Mouse (Mus musculus): ENCODE results near the gene Ddhd1. TPM values are rescaled to one million over a fixed set of nuclear protein-coding genes. Genes with fewer than 3 reads are reported as not detected.

The Ddhd1 gene
- total RNA-seq (2021): 10 to 100 TPM; 67.0 to 69.6 TPM

DNA sequence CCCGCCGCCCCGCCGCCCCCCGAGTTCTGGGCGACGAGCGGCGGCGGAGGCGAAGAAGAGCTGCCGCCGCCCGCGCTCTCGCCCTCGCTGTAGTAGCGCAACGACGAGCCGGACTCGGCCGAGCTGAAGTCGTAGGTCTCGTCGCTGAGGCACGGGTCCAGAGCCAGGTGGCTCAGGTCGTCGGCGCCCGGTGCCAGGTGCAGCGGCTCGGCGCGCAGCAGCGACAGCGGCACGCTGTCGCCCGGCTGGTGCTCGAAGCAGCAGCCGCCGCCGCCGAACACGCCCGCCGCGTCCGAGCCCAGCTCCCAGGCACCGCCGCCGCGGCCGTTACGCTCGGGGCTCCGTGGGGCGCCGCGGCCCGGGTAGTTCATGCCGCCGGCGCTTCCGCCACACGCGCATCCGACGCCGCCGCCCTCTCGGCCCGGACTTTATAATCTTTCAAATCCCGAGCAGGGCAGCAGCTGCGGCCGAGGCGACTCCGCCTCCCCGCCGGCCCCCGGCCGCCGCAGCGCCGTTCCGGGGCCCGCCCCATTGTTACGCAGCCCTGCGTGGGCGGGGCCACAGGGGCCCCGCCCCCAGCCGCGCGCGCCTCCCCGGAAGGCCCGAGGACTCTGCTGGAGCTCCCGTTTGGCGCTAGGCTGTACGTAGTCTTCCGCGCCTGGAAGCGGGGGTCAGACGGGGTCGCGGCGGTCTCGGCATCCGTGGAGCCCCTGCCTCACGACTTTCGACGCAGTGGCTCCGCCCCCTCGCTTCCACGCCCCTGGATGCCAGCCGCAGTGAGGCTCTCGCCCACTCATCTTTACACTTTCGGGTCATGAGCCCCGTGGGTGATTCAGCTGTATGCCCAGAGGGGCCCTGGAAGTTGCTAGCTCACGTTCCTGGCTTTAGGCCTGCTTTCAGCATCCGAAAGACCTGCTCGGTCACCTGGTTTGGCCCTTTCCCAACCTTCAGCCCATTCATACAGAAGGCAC is at the start of gene Ddhd1:
Ddhd1 (minus strand) TSS at position 503 of the 971 bp plus-strand sequence.
- DNase-seq: peak; percentile 89
- intact Hi-C loops (cut with DNase I): no loop called here

DNA sequence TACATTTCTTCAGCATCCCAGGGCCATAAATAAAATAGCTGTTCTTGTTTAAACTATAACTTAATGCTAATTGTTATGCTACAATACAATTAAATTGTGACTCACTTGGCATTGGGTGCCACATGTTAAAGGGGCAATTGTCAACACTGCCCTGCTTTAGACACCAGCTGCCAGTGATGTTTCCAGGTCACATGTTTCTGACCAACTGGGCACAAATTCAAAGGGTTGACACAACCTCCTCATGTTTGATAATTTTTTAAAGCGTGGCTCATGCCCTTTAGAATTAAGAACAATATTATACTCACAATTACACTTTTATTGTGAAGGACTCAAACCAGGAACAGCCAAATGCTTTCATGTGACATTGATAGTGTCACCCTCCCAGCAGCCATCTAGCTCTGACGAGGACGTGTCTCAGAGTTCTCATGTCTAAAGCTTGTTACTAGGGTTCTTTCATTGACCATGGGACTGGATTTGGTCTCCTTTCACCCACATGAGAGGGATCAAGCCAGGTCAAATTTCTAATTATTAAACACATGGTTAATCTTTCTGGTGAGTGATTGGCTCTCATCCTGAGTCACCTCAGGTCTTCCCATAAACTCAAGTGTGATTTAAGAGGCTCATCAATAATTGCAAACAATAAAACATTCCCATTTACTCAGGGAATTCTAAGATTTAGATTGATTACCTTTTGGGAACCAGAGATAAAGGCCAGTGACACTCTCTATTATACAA is 49.4 kb upstream of the Ddhd1 start:
- no peak for DNase-seq
- intact Hi-C loops (cut with DNase I): no loop called here

DNA sequence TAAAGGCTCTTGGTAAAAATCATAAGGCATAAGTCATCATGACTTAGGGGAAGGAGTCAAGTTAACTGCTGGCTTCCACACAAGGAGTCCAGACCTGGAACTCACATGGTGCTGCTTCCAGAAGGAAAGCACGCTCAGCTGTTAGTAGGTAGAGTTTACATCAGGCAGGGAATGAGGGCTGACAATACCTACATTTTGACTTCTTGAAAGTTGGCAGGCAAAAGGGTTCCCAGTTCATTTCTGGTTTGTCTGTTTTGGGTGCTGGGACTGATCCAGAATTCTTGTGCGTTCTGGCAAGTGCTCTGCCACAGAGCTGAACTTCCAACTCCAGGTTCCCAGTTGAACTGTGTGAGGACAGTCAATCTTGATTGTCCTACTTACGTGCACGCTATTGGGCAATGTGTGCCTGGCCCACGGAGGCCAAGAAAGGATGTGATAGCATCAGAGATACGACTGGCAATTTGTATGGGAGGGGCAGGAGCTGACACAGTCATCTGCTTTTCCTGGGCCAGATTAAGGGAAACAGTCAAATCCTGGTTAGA is 42.2 kb upstream of the Ddhd1 start:
- intact Hi-C loops (cut with DNase I): no loop called here
- DNase-seq: no peak

DNA sequence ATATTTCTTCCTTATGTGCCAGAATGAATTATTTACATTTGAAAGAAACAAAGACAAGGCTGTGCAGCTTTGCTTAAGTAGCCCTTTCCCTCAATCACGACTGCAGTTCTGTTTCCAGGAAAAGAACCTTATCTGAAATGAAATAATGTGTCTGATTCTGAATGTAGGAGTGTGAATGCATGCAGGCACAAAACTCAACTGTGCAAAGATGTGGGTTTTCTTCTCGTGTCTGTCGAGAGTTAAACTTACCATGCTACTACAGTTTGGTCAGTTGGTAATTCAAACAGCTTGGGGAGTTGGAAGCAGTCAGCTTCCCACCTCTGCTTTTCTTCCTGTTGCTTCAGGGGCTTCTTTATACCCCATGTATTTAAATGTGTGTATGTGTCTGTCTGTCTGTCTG is 40.9 kb upstream of the Ddhd1 start:
- no peak for DNase-seq
- intact Hi-C loops (cut with DNase I): loop anchor here (10.0 kb wide), 1 partner anchor 274 kb away; no protein-coding TSS in a partner anchor

DNA sequence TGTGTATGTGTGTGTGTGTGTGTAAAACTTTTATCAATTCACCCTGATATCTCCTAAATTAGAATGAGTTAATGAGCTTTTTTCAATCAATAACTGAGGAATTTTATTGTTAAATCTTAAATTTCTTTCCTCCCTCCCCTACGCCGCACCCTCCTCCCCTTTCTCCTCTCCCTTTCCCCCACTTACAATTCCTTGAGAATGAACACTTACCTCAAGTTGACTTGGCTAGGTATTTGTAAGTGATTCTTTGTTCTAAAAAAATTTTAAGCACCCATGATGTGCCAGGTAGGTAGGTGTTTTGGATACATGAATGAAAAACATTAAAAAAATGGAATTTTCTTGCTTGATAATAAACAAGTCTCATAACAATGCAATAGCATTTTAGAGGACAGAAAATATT is 38.2 kb upstream of the Ddhd1 start:
- DNase-seq: no peak
- intact Hi-C loops (cut with DNase I): loop anchor here (10.0 kb wide), 1 partner anchor 271 kb away; no protein-coding TSS in a partner anchor

DNA sequence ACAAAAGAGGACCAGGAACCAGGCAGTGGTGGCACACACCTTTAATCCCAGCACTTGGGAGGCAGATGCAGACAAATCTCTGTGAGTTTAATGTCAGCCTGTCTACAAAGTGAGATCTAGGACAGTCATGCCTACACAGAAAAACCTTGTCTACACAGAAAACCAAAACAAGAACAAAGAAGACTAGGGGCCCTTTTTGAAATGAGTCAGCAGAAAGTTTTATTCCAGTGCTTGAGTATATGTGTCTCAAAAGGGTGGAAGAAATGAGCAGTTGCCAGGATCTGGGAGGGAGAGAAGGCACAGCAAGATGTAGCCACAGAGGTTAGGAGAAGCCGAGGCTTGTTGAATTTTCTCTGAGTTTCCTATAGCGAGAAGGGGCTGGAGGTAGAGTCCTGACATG is 35.9 kb upstream of the Ddhd1 start:
- DNase-seq: no peak
- intact Hi-C loops (cut with DNase I): loop anchor here (10.0 kb wide), 1 partner anchor 269 kb away; no protein-coding TSS in a partner anchor

DNA sequence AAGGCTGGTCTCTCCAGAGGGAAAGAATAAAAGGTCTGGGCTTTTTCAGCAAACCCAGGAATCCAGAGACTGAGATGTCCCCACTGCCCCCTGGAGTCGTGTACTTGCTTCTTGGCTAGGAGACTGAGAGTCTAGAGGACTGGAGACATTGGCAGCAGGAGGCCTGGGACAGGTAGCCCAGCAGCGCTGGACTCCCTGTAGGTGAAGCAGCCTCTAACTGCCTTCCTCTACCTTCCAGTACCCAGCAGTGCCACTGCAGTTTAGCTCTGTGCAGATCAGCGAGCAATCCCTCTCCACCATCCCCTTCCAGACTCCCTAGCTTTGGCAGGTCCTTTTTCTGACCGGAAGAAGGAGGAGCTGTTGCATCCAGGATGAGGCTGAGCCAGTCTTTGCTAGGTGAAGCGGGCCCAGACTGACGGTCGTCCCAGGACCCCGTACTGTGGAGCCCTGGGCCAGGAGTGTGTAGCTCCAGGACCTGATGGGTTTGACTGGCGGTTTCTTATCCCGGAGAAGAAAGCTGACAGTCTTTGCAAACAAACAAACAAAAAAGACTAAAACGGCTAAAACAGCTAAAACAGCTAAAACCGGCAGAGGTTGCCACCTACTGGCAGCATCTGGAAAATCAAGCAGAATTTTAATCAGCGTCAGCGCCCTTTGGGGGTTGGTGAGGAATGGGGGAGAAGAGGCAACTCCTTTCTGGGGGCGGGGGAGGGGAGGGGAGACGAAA is 32.7 kb upstream of the Ddhd1 start:
- peak; percentile 38 for DNase-seq
- intact Hi-C loops (cut with DNase I): loop anchor here (10.0 kb wide), 1 partner anchor 266 kb away; no protein-coding TSS in a partner anchor

DNA sequence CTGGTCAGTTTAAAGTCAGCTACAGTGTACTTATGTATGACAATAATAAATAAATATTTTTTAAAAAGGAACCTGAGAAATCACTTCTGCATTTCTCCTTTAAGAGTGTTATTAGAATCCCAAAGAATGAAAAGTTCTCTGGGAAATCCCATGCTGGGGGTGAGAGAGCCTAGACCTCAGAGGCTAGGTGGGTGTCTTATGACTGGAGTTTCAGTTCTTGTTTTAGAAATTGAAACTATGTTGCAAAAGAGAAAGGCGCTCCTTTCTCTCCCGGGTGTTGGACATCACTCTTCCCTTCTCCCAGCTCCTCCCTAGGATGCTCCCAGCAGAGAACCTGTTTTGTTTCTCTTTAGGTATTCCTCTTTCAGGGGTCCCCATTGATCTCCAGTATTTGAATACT is 27.4 kb upstream of the Ddhd1 start:
- no peak for DNase-seq

DNA sequence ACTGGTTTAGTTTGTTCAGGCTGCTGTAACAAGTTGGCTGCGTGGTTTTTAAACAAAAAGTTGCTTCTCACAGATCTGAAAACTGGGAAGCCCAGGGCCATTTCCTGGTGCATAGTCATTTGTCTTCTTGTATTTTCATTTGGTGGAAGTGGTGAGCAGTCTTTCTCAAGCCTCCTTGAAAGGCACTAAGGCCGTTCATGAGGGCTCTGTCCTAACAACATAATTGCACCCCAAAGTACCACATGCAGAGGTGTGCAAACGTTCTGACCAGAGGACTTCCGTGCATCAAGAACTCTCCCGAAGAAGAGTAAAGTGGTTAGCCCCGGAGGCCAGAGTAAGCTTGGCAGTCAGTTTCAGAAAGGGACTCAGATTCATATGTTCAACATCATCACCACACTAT is 18.8 kb upstream of the Ddhd1 start:
- intact Hi-C loops (cut with DNase I): no loop called here
- DNase-seq: no peak

More for the DNA sequence above, 27.4 kb upstream of the Ddhd1 start:
- intact Hi-C loops (cut with DNase I): no loop called here

DNA sequence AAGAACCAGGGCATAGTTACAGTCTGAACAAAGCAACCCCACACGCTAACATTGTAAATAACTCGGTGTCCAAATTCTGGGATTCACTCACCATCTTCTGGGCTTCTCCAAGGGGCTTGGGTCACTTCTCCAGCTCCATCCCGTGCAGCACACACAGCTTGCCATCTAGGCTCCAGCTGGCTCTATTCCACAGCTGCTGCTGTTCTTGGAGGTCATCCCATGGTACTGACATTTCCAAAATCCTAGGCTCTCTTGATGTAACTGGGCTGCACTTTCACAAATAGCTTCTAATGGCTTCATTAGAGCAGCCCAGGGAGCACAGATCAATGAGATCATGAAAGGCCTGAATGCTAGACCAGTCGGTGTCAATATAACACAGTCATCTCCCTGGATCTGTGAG is 10.4 kb upstream of the Ddhd1 start:
- intact Hi-C loops (cut with DNase I): no loop called here

DNA sequence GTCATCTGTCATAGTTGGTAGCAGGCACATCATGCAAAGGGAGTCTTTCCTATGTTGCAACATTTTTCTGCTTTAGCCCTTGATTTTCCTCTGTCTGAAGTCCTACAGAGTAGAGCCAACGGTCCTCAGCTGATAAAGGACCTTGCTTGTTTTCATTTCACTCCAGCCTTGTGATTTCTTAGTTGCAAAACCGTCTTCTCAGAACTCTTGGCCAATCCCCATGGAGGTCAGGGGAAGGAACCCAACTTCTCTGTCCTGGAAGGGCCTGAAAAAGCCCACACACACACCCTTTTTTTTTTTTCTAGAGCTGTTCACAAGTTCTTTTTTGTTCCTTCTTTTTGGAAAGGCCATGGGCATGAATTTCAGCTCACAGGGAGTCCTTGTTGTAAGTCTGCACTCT is 9.3 kb upstream of the Ddhd1 start:
- intact Hi-C loops (cut with DNase I): no loop called here
- no peak for DNase-seq

More for the DNA sequence above, 10.4 kb upstream of the Ddhd1 start:
- DNase-seq: peak; percentile 30

DNA sequence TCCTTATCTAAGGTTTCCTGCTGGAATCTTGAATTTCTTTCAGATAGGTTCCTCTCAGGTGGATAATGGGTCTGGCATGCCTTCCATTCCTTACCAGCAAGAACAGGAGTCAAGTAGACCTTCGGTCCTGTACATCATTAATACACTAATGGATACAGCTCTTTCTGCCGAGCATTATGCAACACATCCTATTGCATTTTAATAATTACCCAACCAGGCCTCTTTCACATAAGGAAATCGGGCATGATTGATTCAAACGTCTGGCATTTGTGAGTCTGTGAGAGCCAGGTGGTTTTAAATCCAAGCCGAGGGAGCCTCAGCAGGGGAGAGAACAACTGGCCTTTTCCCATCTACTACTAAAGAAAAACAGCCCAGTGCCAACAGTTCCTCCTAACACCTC is 3.6 kb upstream of the Ddhd1 start:
- intact Hi-C loops (cut with DNase I): no loop called here
- DNase-seq: no peak

DNA sequence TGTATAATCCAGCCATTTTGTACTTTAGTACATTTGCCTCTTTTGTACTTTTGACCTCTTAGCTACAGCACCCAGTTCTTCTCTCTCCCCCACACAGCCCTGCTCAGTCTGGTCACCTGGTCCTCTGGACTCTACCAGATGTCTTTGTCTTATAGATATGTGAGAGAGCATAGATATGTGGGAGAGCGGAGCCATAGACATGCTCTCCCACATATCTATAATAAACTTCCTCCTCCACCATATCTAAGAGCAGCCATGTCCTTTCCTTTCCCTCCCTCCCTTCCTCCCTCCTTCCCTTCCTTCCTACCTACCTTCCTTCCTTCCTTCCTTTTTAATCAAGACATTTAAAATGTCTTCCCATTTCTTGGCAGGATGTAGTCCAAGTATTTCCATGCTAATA is 2.4 kb upstream of the Ddhd1 start:
- intact Hi-C loops (cut with DNase I): no loop called here
- no peak for DNase-seq

DNA sequence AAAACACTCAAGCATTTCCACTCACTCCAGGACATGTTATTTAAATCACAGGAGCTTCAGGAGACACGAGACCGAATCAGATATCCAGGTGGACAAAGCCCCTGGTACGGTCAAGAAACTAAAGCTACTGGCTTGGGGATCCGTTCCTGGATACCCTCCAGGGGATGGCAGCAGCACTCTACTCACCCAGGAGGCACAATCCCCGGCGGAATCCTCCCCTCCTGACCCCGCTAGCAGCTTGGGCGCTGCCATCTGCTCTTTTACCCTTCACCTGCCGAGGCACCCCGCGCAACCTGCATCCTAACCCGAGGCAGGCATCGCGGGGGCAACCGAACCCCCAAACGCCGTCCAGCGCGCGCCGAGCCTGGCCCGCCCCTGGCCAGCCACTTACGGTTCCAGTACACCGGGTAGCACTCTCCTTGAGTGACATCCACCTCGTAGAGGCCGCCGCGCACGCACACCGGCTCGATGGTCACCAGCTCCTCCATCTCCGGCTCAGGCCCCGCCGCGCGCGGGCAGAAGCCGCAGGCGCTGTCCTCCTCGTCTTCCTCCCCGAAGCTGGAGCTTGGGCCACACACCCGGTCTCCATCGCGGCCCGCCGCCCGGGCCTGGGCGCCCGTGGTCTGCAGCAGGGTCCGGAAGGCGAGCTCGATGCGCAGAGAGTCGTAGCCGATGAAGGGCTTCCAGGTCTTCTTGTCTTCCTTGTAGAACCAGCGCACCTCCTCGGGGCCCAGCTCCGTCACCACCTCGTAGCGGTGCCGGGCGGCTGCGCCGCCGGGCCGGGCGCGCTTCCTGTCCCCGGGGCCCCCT is 907 bp downstream of the Ddhd1 start:
- DNase-seq: peak; percentile 54
- intact Hi-C loops (cut with DNase I): no loop called here

DNA sequence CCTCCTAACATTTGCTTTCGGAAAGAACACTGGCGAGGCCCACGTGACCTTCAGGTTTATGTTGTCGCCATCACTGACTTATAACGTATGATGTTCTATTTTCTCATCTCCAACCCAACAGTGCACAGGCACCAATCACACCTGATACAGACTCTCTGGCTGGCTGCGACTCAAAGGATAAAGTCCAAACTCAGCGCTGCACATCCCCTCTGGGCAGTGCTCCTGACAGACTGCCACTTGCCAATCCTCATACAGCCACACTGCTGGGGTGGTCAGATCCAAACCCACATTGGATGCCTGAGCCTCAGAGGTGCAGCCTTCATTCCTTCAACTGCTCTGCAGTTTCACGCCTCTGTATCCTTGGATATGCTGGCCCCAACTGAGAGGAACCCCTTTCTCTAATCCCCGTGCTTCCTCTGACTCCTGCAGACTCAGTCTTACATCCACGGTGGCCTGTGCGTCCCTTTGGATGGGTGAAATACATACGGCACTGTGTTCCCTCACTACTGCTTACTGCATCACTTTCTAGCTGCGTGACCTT is 3.0 kb downstream of the Ddhd1 start:
- no peak for DNase-seq
- intact Hi-C loops (cut with DNase I): no loop called here

DNA sequence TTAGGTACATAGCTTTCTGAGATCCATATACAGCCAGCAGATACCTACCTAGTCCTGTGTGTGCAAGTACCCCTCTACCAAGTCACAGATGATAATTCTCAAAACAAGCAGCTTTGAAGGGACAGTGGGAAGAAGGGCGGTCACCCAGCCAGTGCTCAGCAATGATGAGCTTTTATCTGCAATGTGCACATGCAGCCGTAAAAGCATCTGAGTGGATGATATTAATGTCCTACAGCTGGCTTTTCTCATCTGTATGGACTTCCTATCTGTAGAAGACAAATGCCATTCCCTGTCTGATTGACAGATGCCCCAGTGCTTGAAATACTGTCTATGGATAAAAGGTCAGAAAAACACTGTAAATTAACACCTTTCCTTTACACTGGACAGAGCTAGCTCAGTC is 4.2 kb downstream of the Ddhd1 start:
- intact Hi-C loops (cut with DNase I): no loop called here
- no peak for DNase-seq

DNA sequence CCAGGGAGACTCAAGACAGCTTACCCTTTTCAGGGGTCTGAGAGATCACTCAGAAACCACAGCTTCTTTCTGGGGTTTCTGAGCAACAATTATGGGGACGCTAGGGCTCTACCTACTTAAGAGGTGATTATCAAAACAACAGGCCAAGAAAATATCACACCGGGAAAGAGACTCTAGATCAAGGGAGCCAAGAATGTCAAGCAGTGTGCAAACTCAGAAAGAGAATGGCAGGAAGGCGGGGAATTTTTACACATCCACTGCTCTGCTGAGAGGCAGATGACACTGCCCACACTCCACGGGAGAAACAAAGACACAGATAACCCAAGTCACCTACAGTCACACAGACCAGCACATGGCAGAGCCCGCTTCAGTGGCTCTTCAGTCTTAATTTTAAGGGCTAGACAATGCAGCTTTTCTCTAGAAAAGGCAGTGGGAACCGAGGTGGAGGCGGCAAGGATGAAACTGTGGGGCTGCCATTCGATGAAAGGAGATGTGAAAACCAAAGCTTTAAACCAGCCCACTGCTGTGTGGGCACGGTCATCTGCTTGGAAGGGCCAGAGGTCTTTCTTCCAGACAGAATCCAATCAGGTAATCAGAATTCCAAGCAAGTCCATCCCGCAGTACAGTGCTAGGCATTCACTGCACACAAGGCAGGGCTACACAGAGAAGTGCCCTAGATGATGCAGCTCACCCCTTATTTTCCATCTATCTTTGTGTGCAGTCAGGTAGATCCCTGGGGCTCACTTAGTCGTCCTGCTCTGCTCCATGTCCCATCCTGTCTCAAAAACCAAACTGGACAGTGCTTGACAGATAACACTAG is 8.7 kb downstream of the Ddhd1 start:
- DNase-seq: no peak
- intact Hi-C loops (cut with DNase I): no loop called here

DNA sequence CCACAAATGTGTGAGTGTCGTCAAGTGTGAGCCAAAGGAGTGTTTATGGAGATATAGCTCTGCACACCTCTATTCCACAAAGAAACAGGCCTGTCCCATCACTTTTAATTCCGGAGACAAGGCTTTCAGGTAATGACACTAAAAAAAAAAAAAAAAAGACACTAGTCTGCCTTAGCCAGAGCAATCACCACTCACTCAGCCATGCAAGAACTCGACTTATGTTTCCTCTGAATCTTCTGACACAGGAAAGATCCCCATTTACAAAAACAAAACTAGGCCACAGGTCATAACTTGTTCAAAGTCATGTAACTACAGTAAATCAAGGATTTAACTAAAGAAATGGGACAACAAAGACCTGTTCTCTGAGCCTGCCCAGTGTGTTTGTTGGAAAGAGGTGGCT is 9.8 kb downstream of the Ddhd1 start:
- intact Hi-C loops (cut with DNase I): no loop called here
- no peak for DNase-seq

DNA sequence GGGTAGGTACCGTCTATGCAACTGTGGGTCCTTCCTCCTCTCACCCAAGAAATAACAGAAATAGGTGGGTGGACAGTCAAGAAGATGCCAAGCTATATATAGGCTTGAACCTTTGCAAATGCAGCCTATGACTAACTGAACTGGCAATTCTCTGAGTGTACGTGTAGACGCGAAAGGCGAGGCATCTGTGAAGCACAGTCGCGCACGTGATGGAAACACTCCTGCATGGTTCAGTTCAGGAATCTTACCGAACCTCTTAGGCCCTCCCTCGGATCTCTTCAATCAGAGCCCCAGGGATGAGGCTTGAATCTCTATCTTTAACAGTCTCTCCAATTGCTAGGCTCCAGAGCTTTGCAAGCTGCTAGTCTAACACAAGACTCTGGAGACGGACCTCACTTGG is 10.3 kb downstream of the Ddhd1 start:
- DNase-seq: no peak
- intact Hi-C loops (cut with DNase I): no loop called here
